Mouse (Mus musculus) hindbrain, embryonic 12.5 days (tissue): ENCODE results near the gene Daam1. TPM values are rescaled to one million over a fixed set of nuclear protein-coding genes. Genes with fewer than 3 reads are reported as not detected.
A peak's percentile ranks its signal among the peaks of the same experiment; 100 is the strongest.

Source experiments
- ATAC-seq: fragments of 200-750 bp; cut with Nextera tagmentation; 2 replicates; pipeline ENCODE4 v1.8.0; 2017; ENCODE audit warnings: moderate TSS enrichment; ENCODE audit not compliant: low FRiP score
- H3K27ac ChIP-seq: fragments of 300-500 bp; sonication (generic); 2 replicates; pipeline ENCODE4 v1.5.1; 2016; ENCODE audit warnings: mild to moderate bottlenecking
- H3K27me3 ChIP-seq: fragments of 300-500 bp; sonication (generic); 2 replicates; pipeline ENCODE4 v1.6.1; 2016; ENCODE audit warnings: mild to moderate bottlenecking
- H3K36me3 ChIP-seq: fragments of 300-500 bp; sonication (generic); 2 replicates; pipeline ENCODE4 v1.6.1; 2016; ENCODE audit warnings: mild to moderate bottlenecking
- H3K4me1 ChIP-seq: fragments of 300-500 bp; sonication (generic); 2 replicates; pipeline ENCODE4 v1.6.1; 2016
- H3K4me2 ChIP-seq: fragments of 300-500 bp; sonication (generic); replicated peaks from 2 replicates; pipeline ENCODE4 v1.6.1; 2016; ENCODE audit warnings: mild to moderate bottlenecking
- H3K4me3 ChIP-seq: fragments of 300-500 bp; sonication (generic); 2 replicates; pipeline ENCODE4 v1.5.1; 2016; ENCODE audit warnings: mild to moderate bottlenecking
- H3K9ac ChIP-seq: fragments of 300-500 bp; sonication (generic); 2 replicates; pipeline ENCODE4 v1.6.1; 2016; ENCODE audit warnings: mild to moderate bottlenecking, moderate library complexity
- H3K9me3 ChIP-seq: fragments of 300-500 bp; sonication (generic); replicated peaks from 2 replicates; pipeline ENCODE4 v1.6.1; 2016; ENCODE audit warnings: mild to moderate bottlenecking
- WGBS: fragments of 180-500 bp; shearing (Covaris S2); methylation state at CpG from one replicate; pipeline ENCODE4 v1.1.7; 2016; 5-methylcytosine and 5-hydroxymethylcytosine counted together
- polyA plus RNA-seq: library from polyadenylated mRNA; unstranded; fragments of >200 nt; fragmentation: Nextera tagmentation; extraction: Ambion mirVana; gene quantifications from 2 replicates; pipeline ENCODE4 v1.2.1, GENCODE M21; 2016

Gene Daam1
- polyA plus RNA-seq, 1 experiment from 2014 or later, result 19.3 TPM

DNA sequence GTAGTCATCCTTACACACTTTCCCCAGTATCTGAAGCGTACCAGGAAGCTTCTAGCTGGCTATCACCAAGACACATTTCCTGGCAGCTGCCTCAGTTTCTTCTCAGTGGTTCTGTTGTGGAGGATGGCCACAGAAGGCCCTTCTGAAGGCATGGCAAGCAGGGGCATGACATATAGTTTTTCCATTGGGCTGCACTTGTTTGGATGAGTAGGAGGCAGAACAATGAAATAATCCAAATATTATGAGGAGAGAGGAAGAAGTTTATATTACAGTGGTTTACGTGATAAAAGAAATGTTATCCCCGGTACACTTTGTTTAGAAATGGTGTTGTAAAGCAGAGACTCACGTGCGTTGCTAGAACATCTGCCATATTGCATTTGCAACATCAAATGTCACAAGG lies 19.3 kb downstream of the Daam1 start:
- peaks cover 21% of the 10 kb centered on the region for H3K4me1 ChIP-seq
- 90% methylated on average over 5 of the region's 5 CpGs for WGBS

GRCm38 (mm10) chr12:71852678-71853077 lies 21.8 kb downstream of the Daam1 start:
- H3K27ac ChIP-seq, result no peak overlapping the region
- H3K9me3 ChIP-seq, result no peaks in the 10 kb centered on the region
- no peak overlapping the region for H3K4me3 ChIP-seq
- H3K36me3 ChIP-seq, result no peaks in the 10 kb centered on the region
- H3K9ac ChIP-seq, result no peak overlapping the region
- H3K4me2 ChIP-seq, result no peak overlapping the region
- H3K4me1 ChIP-seq, result peaks cover 41% of the 10 kb centered on the region
- H3K27me3 ChIP-seq, result no peaks in the 10 kb centered on the region
- 74% methylated on average over 7 of the region's 7 CpGs for WGBS
- no peak for ATAC-seq

More for the DNA sequence above, 19.3 kb downstream of the Daam1 start:
- H3K27ac ChIP-seq, result no peak overlapping the region
- H3K27me3 ChIP-seq, result no peaks in the 10 kb centered on the region
- H3K9me3 ChIP-seq, result no peaks in the 10 kb centered on the region
- no peak for ATAC-seq
- H3K4me3 ChIP-seq, result no peak overlapping the region
- no peaks in the 10 kb centered on the region for H3K36me3 ChIP-seq
- H3K9ac ChIP-seq, result no peak overlapping the region
- H3K4me2 ChIP-seq, result no peak overlapping the region

GRCm38 (mm10) chr12:71853694-71854093 lies 22.8 kb downstream of the Daam1 start:
- WGBS, result 90% methylated on average over 3 of the region's 3 CpGs
- Histone ChIP-seq H3K4me1 (peaks cover 43% of the 10 kb centered on the region), H3K27me3 (no peaks in the 10 kb centered on the region), H3K9ac (no peak overlapping the region), H3K4me3 (no peak overlapping the region), H3K36me3 (no peaks in the 10 kb centered on the region), H3K27ac (no peak overlapping the region), H3K9me3 (no peaks in the 10 kb centered on the region), H3K4me2 (no peak overlapping the region)
- ATAC-seq, result no peak

DNA sequence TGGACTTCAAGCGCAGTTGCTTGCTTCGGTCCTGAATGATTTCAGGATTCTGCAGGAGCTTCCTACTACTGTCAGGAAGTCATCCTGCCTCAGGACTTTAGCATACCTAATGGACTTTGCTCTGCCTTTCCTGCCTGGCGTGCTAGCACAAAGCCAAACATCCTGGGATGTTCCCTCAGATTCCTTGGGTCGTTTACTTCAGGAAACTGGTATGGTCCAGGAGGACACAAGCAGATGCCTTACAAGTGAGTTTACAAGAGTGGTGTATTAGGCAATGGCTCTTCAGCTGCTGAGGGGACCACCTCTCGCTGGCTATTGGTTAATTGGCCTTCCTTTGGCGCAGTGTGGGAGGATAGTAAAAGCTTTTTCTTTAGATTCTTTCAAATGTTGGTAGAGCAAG lies 23.3 kb downstream of the Daam1 start:
- ATAC-seq, result no peak
- Histone ChIP-seq H3K9me3 (no peaks in the 10 kb centered on the region), H3K4me1 (peaks cover 46% of the 10 kb centered on the region), H3K4me3 (no peak overlapping the region), H3K27ac (no peak overlapping the region), H3K36me3 (no peaks in the 10 kb centered on the region), H3K9ac (no peak overlapping the region), H3K27me3 (no peaks in the 10 kb centered on the region), H3K4me2 (no peak overlapping the region)
- 76% methylated on average over 6 of the region's 6 CpGs for WGBS

GRCm38 (mm10) chr12:71855730-71856479 lies 25.0 kb downstream of the Daam1 start:
- no peak overlapping the region for H3K4me3 ChIP-seq
- H3K4me1 ChIP-seq, result peaks cover 47% of the 10 kb centered on the region
- peak overlapping the region; percentile 69 for H3K27ac ChIP-seq
- no peaks in the 10 kb centered on the region for H3K9me3 ChIP-seq
- 57% methylated on average over 10 of the region's 10 CpGs for WGBS
- H3K36me3 ChIP-seq, result no peaks in the 10 kb centered on the region
- no peaks in the 10 kb centered on the region for H3K27me3 ChIP-seq
- peak; percentile 53 for ATAC-seq
- no peak overlapping the region for H3K9ac ChIP-seq
- peak overlapping the region; percentile 6; the same call in 1 of the 2 replicates for H3K4me2 ChIP-seq

- Histone ChIP-seq H3K27ac (peak overlapping the region; percentile 69), H3K9ac (no peak overlapping the region), H3K27me3 (no peaks in the 10 kb centered on the region), H3K36me3 (no peaks in the 10 kb centered on the region), H3K4me1 (peaks cover 45% of the 10 kb centered on the region), H3K4me2 (no peak overlapping the region), H3K9me3 (no peaks in the 10 kb centered on the region), H3K4me3 (no peak overlapping the region)
- ATAC-seq, result peak; percentile 33; the same call in 1 of the 2 replicates
These were observed 25.5 kb downstream of the Daam1 start for GRCm38 (mm10) chr12:71856480-71856754.

- 72% methylated on average over 5 of the region's 5 CpGs for WGBS
- no peak overlapping the region for H3K27ac ChIP-seq
These were observed 28.2 kb downstream of the Daam1 start for GRCm38 (mm10) chr12:71859096-71859495.

GRCm38 (mm10) chr12:71863846-71864543 lies 33.1 kb downstream of the Daam1 start:
- Histone ChIP-seq H3K4me2 (no peak overlapping the region), H3K4me3 (no peak overlapping the region), H3K36me3 (no peaks in the 10 kb centered on the region), H3K4me1 (peaks cover 16% of the 10 kb centered on the region), H3K9ac (no peak overlapping the region), H3K9me3 (no peaks in the 10 kb centered on the region), H3K27ac (no peak overlapping the region), H3K27me3 (no peaks in the 10 kb centered on the region)
- no peak for ATAC-seq
- 64% methylated on average over 10 of the region's 10 CpGs for WGBS

More at GRCm38 (mm10) chr12:71859096-71859495, 28.2 kb downstream of the Daam1 start:
- no peaks in the 10 kb centered on the region for H3K36me3 ChIP-seq
- no peaks in the 10 kb centered on the region for H3K27me3 ChIP-seq
- H3K4me1 ChIP-seq, result peaks cover 48% of the 10 kb centered on the region
- no peak for ATAC-seq
- no peak overlapping the region for H3K4me3 ChIP-seq
- no peak overlapping the region for H3K9ac ChIP-seq
- no peaks in the 10 kb centered on the region for H3K9me3 ChIP-seq
- no peak overlapping the region for H3K4me2 ChIP-seq

DNA sequence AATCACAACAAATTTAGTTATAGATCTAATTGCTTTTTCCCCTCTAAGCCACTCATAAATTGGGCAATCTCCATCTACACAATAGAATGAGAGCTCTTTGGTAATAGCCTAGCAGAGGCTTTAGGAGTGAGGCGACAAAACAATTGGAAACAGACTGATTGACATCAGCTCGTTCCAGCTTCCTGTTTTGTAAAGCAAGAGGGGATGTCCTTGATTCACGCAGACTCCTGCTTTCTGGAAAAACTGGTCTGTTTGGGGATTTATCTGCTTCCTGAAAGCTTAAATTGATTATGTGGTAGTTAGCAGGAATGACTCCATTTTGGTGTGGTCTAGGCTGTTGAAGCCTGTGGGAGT lies 33.6 kb downstream of the Daam1 start:
- Histone ChIP-seq H3K27me3 (no peaks in the 10 kb centered on the region), H3K4me2 (no peak overlapping the region), H3K36me3 (no peaks in the 10 kb centered on the region), H3K9me3 (no peaks in the 10 kb centered on the region), H3K4me1 (peaks cover 12% of the 10 kb centered on the region), H3K4me3 (no peak overlapping the region), H3K27ac (no peak overlapping the region), H3K9ac (no peak overlapping the region)
- WGBS, result 29% methylated on average over 3 of the region's 3 CpGs
- no peak for ATAC-seq

GRCm38 (mm10) chr12:71865937-71866336 lies 35.1 kb downstream of the Daam1 start:
- no peaks in the 10 kb centered on the region for H3K27me3 ChIP-seq
- H3K9ac ChIP-seq, result no peak overlapping the region
- H3K4me1 ChIP-seq, result peaks cover 12% of the 10 kb centered on the region
- no peak overlapping the region for H3K4me2 ChIP-seq
- no peaks in the 10 kb centered on the region for H3K36me3 ChIP-seq
- no peaks in the 10 kb centered on the region for H3K9me3 ChIP-seq
- H3K4me3 ChIP-seq, result no peak overlapping the region
- H3K27ac ChIP-seq, result no peak overlapping the region
- ATAC-seq, result no peak
- WGBS, result 72% methylated on average over 3 of the region's 3 CpGs

DNA sequence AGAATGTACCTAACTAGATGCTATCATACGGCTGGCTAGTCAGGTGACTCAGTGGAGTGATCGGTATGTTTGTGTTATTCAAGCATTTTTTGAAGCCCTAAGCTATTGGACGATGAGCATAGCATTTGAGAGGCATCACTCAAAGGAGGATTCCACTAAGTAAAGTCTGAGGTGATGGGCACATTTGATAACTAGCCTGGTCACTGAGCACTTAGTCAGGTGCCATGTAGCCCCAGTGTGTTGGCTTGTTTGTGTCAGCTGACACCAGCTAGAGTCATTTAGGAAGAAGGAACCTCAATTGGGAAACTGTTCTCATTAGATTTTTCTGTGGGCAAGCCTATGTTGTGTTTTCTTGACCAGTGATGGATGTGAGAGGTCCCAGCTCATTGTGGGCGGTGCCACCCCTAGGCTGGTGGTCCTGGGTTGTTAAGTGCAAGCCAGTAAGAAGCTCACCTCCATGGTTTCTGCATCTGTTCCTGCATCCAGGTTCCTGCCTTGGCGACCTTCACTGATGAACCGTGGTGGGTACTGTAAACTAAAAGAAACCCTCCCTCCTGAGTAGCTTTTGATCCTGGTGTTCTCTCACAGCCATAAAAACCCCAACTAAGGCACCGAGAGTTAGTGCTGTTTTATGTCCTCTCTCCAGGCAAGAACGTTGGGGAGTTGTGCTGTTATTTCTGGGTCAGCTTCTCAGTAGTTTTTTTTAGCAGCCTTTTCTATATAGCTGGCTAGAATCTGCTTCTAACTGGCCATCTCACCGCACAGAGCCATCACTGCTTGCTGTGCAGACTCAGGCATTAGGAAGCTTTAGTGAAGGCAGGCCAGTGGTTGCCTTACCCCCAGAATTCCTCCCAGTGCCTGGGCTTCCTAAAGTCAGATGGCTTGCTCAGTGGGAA lies 36.7 kb downstream of the Daam1 start:
- no peak overlapping the region for H3K9ac ChIP-seq
- no peak overlapping the region for H3K27ac ChIP-seq
- H3K4me3 ChIP-seq, result no peak overlapping the region
- ATAC-seq, result no peak
- 83% methylated on average over 9 of the region's 9 CpGs for WGBS
- no peaks in the 10 kb centered on the region for H3K9me3 ChIP-seq
- no peaks in the 10 kb centered on the region for H3K36me3 ChIP-seq
- no peaks in the 10 kb centered on the region for H3K27me3 ChIP-seq
- peaks cover 12% of the 10 kb centered on the region for H3K4me1 ChIP-seq
- no peak overlapping the region for H3K4me2 ChIP-seq

- no peaks in the 10 kb centered on the region for H3K9me3 ChIP-seq
- H3K27me3 ChIP-seq, result no peaks in the 10 kb centered on the region
- H3K4me3 ChIP-seq, result no peak overlapping the region
- H3K4me2 ChIP-seq, result no peak overlapping the region
- peaks cover 7% of the 10 kb centered on the region for H3K4me1 ChIP-seq
- H3K36me3 ChIP-seq, result no peaks in the 10 kb centered on the region
- WGBS, result 89% methylated on average over 6 of the region's 6 CpGs
- no peak overlapping the region for H3K9ac ChIP-seq
- no peak overlapping the region for H3K27ac ChIP-seq
- no peak for ATAC-seq
These were observed 39.8 kb downstream of the Daam1 start for GRCm38 (mm10) chr12:71870644-71871043.
